Mouse (Mus musculus): ENCODE results near the gene Golga3.

The Golga3 gene

GRCm38 (mm10) chr5:110231638-110232037 is 55.1 kb downstream of the Golga3 start:
- DNase-seq (ENCODE audit: low read depth), result peak; percentile 27

GRCm38 (mm10) chr5:110232346-110232745 is 55.8 kb downstream of the Golga3 start:
- no peak for DNase-seq (ENCODE audit: low read depth)

- DNase-seq (ENCODE audit: low read depth), result no peak
Observed at GRCm38 (mm10) chr5:110244091-110244490, 67.6 kb downstream of the Golga3 start.

GRCm38 (mm10) chr5:110266941-110267340 is 90.4 kb downstream of the Golga3 start:
- DNase-seq (ENCODE audit: low read depth), result no peak

GRCm38 (mm10) chr5:110269141-110270101 is 92.9 kb downstream of the Golga3 start, which contains the start of gene Pgam5:
Pgam5 (minus strand) TSS chr5:110269913.
- DNase-seq (ENCODE audit: low read depth), result peak; percentile 78

GRCm38 (mm10) chr5:110270242-110270641 is 93.7 kb downstream of the Golga3 start:
- no peak for DNase-seq (ENCODE audit: low read depth)

GRCm38 (mm10) chr5:110274147-110274546 is 97.6 kb downstream of the Golga3 start:
- DNase-seq (ENCODE audit: low read depth), result peak; percentile 52

GRCm38 (mm10) chr5:110274846-110275245 is 98.3 kb downstream of the Golga3 start:
- DNase-seq (ENCODE audit: low read depth), result no peak

Data from c-Kit-positive CD71-positive TER-119-negative erythroid progenitor cells, embryonic 14.5 days (primary cell).